Mouse (Mus musculus) olfactory bulb, adult 2 months (tissue): ENCODE measurements around the gene Rab11a.

ENCODE experiments used
- CTCF ChIP-seq: fragments of 200-500 bp; IDR thresholded peaks from 2 replicates; pipeline ENCODE4 v1.5.1; 2012; ENCODE audit warnings: low read depth, mild to moderate bottlenecking, low read length, moderate library complexity; ENCODE audit not compliant: insufficient read depth
- POLR2A ChIP-seq: fragments of 200-500 bp; IDR thresholded peaks from 2 replicates; pipeline ENCODE4 v1.6.1; 2012; ENCODE audit warnings: mild to moderate bottlenecking, low read depth, low read length, moderate library complexity; ENCODE audit not compliant: insufficient read depth

DNA sequence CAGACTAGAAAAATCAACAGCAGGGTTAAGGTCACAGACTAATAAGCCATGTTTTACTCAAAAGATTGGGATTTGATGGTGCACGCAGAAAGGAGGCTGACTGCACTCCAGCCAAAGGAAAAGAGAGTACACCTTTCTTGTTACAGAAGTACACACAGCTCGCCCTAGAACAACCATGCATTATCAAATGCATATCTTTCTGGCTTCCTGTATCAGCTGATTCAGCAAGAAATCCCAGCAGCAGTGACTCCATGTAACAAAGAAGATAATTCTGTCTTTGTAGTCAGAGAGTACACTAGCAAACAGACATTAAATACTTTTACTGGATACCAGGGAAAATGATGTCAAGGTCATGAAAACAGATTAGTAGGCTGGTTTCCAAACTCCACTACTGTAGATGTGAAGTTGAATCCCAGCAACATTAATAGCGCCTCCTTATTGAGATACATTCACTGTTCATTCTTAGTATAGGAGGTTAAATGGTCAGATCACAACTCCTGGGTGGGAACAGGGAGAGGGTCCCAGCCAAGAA, 6.5 kb downstream of the Rab11a start:
- TF ChIP-seq POLR2A (no peak), CTCF (no peak)
